Mouse (Mus musculus) lung, adult 2 months (tissue): ENCODE results near the gene Myzap. TPM values are rescaled to one million over a fixed set of nuclear protein-coding genes. Genes with fewer than 3 reads are reported as not detected.
A peak's percentile ranks its signal among the peaks of the same experiment; 100 is the strongest.

Experiments
- DNase-seq: peaks from one replicate; pipeline ENCODE4 v3.0.0; 2022
- H3K4me1 ChIP-seq: fragments of 200-500 bp; 2 replicates; pipeline ENCODE4 v1.6.1; 2011; ENCODE audit warnings: low read length; ENCODE audit not compliant: control insufficient read depth, insufficient read depth
- H3K4me3 ChIP-seq: fragments of 200-500 bp; replicated peaks from 2 replicates; pipeline ENCODE3; 2011; ENCODE audit warnings: low read depth, mild to moderate bottlenecking, control low read depth, low read length; ENCODE audit errors: extremely low read depth
- CTCF ChIP-seq: fragments of 200-500 bp; IDR thresholded peaks from 2 replicates; pipeline ENCODE4 v1.5.1; 2011; ENCODE audit warnings: mild to moderate bottlenecking, low read length, control low read depth; ENCODE audit not compliant: insufficient read depth
- POLR2A ChIP-seq: fragments of 200-500 bp; IDR thresholded peaks from 2 replicates; pipeline ENCODE4 v1.6.1; 2011; ENCODE audit warnings: low read depth, mild to moderate bottlenecking, control low read depth, low read length, borderline replicate concordance; ENCODE audit errors: extremely low read depth
- WGBS: fragments of 180-500 bp; shearing (Covaris S2); methylation state at CpG from one replicate; pipeline ENCODE4 v1.1.7; 2018; 5-methylcytosine and 5-hydroxymethylcytosine counted together
- polyA plus RNA-seq: library from polyadenylated mRNA; depleted of rRNA; stranded (reverse); fragments of >200 nt; gene quantifications from 2 replicates; pipeline ENCODE4 v1.2.3, GENCODE M21; 2012

Myzap gene
- polyA plus RNA-seq, 1 experiment = 79.6 TPM

GRCm38 (mm10) chr9:71606296-71607057, 14.3 kb upstream of the Myzap start:
- WGBS = 34% methylated on average over 13 of the region's 13 CpGs
- Histone ChIP-seq H3K4me3 (no peak overlapping the region), H3K4me1 (peaks cover 14% of the 10 kb centered on the region)
- no peak for TF ChIP-seq POLR2A
- TF ChIP-seq CTCF = no peak
- no peak for DNase-seq

GRCm38 (mm10) chr9:71604914-71605635, 12.9 kb upstream of the Myzap start:
- DNase-seq = no peak
- no peak overlapping the region for H3K4me3 ChIP-seq
- TF ChIP-seq CTCF (no peak), POLR2A (no peak)
- WGBS = 40% methylated on average over 6 of the region's 6 CpGs
- peaks cover 14% of the 10 kb centered on the region for H3K4me1 ChIP-seq

DNA sequence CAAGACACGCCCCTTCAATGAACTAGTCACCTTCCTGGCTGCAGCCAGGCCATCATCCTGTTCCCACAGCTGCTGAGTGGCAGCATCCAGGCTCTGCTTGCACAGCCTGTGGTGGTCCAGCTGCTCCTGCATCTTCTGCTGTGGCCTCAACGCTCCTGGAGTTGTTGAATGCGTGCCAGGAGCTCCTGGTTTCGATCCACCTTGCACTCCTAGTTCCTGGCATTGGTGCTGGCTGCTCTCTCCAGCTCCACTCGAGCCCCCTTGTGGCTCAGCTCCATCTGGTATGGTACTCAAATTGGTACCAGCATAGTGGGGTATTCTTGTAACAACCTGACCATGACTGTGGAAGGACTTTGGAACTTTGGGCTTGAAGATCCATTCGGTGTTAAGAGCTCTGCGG, 7.7 kb upstream of the Myzap start:
- WGBS = 47% methylated on average over 7 of the region's 7 CpGs
- TF ChIP-seq CTCF = no peak
- TF ChIP-seq POLR2A = no peak

DNA sequence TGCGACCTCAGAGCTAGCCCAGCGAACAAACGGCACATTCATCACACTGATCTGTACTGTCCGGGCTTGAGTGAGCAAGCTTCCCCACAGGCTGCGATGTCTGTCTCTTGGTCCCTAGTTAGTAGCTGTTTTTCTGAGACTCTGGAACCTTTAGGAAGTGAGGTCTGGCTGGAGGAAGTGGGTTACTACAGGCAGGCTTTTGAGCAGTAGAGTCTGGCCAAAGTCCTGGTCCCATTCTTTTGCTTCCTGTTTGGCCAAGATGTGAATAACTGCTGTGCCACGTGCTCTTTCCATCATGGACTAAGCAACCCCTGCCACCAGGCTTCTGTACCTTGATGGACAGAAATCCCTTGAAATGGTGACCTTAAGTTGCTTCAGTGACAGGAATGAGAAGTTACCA, 4.7 kb upstream of the Myzap start:
- DNase-seq = no peak

More for the DNA sequence above, 7.7 kb upstream of the Myzap start:
- Histone ChIP-seq H3K4me1 (peaks cover 8% of the 10 kb centered on the region), H3K4me3 (no peak overlapping the region)
- no peak for DNase-seq

GRCm38 (mm10) chr9:71592577-71593285, 571 bp upstream of the Myzap start:
- no peak for DNase-seq
- TF ChIP-seq CTCF = no peak
- TF ChIP-seq POLR2A = no peak
- WGBS = 21% methylated on average over 6 of the region's 6 CpGs

More for the DNA sequence above, 4.7 kb upstream of the Myzap start:
- Histone ChIP-seq H3K4me3 (no peak overlapping the region), H3K4me1 (peaks cover 12% of the 10 kb centered on the region)
- 40% methylated on average over 6 of the region's 6 CpGs for WGBS
- TF ChIP-seq POLR2A = no peak
- no peak for TF ChIP-seq CTCF

GRCm38 (mm10) chr9:71591106-71591505, 1.1 kb downstream of the Myzap start:
- TF ChIP-seq CTCF (no peak), POLR2A (no peak)
- 28% methylated on average over 5 of the region's 5 CpGs for WGBS
- DNase-seq = no peak
- peaks cover 13% of the 10 kb centered on the region for H3K4me1 ChIP-seq
- peak overlapping the region; percentile 66 for H3K4me3 ChIP-seq

More at GRCm38 (mm10) chr9:71592577-71593285, 571 bp upstream of the Myzap start:
- peaks cover 7% of the 10 kb centered on the region for H3K4me1 ChIP-seq
- peak overlapping the region; percentile 45 for H3K4me3 ChIP-seq

DNA sequence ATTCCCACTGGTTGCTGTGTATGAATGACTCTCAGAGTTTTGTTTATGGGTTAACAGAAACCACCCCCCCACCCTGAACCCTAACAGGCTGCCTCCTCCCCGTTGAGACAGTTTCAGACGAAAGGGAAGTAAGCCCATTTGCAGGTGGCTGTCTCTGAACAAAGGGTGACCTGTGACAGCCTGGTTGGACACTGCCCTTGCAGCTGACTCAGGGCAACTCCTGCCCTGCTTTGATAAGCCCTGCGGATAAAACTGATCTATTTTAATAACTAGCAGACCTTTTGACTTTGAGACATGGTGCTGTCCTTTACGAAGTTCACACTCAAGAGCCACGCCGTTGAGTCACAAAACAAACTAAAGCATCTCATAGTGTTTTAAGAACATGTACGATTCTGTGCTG, 2.4 kb downstream of the Myzap start:
- DNase-seq = no peak
- TF ChIP-seq CTCF = no peak
- TF ChIP-seq POLR2A = no peak
- peaks cover 20% of the 10 kb centered on the region for H3K4me1 ChIP-seq
- WGBS = 21% methylated on average over 7 of the region's 7 CpGs
- H3K4me3 ChIP-seq = peak overlapping the region; percentile 69

DNA sequence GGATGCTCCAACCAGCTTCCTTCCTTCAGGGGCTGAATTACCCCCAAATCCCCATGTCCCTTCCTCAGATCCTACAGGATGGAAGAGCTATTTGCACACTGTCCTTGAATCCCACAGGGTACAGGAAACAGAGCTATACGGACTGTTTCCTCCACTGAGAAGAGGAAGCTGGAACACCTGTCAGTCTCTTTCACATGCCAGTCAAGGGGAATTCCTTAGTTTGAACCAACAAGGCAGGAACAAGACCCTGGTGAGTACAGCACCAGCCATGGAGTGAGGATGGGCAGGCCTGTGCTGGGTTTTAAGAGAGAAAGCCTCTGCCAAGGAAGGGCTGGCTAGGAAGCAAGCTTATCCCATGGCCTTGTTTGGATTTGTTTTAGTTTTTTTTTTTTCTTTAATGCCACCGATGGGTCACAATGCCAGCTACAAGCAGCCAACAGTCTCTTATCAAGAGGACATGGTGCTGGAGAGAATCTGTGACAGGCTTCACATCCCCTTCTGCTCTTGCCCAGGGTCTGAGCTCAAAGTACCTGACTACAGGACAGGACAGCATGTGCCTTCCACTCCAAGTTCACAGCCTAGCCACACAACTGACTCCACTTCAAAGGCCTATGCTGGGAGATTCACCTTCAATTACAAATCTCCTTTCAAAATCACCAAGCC, 3.1 kb downstream of the Myzap start:
- 26% methylated on average over 2 of the region's 2 CpGs for WGBS

DNA sequence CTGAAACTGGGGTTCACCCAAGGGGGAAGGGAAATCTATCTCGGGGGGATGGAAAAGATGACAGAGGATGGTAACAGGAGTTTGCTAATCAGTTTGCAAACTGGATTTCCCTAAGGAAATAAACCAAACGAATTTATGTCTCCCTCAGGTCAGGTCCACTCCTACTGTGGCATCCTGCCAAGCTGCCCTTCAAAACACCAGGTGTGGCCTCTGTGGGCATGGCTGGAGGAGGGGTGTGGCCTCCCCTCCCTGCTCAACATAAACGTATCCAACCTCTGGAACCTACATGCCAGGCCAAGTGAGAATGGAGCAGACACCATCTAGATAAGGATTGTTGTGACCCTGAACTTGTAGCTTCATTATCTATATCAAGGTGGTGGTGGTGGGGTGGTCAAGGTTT, 5.8 kb downstream of the Myzap start:
- Histone ChIP-seq H3K4me1 (peaks cover 21% of the 10 kb centered on the region), H3K4me3 (no peak overlapping the region)
- no peak for DNase-seq
- WGBS = 27% methylated on average over 3 of the region's 3 CpGs
- TF ChIP-seq CTCF = no peak
- TF ChIP-seq POLR2A = peak; percentile 35; the same call in 1 of the 2 replicates

More for the DNA sequence above, 3.1 kb downstream of the Myzap start:
- H3K4me3 ChIP-seq = peak overlapping the region; percentile 43
- TF ChIP-seq POLR2A (no peak), CTCF (no peak)
- DNase-seq = no peak
- peaks cover 20% of the 10 kb centered on the region for H3K4me1 ChIP-seq
